Mouse (Mus musculus) ovary, postnatal 14 days (tissue): ENCODE measurements around the gene Gmpr.
A peak's percentile ranks its signal among the peaks of the same experiment; 100 is the strongest.
"Not testable (repeated sequence)": the region's sequence is repeated elsewhere in the genome, so short reads cannot be mapped to it uniquely, and the experiment has no call there.

Experiments used
- DNase-seq: peaks from one replicate; pipeline ENCODE4 v3.0.0; 2022; ENCODE audit warnings: low spot score

The Gmpr gene

DNA sequence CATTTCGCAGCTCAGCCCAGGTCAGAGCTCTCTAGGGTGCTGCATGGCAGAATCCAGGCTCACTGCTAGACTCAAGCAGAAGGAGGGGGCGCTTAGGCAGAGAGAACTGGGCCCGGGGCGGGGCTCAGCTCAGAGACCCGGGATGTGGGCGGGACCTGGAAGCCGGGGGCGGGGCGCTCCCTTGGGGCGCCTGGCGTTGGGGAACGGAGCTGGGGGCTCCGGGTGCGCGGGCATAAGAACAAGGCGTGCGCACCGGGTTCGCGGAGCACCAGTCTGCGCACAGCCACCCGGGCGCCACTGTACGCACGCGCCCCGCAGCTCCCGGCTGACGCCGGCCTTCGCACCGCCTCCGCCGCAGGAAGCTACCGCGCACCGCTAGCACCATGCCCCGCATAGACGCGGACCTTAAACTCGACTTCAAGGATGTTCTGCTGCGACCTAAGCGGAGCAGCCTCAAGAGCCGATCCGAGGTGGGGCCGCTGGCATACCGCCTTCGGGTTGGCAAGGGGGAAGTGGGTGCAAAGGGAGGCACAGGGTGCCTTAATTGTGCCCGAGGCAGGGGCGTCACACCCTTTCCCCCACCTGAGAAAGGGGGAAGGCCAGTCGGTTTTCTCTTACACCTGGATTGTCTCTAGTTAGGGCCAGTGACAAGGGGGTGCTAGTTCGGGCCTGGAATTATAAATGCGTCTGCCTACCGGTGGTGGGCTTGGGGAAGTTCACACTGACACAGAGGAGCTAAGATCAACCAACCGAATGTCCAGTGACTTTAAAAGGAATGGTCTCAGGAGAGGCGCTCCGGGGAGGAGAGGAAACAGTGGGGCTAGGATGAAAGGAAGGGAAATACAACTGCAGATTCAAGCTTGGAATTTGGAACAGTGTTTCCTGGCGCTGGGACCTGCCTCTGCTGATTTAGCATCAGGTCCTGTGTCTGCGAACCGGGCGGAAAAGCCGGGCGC lies at the start of gene Gmpr:
Gene Gmpr (plus strand): TSS at position 171 of the 956 bp plus-strand sequence.
- peak; percentile 59 for DNase-seq

DNA sequence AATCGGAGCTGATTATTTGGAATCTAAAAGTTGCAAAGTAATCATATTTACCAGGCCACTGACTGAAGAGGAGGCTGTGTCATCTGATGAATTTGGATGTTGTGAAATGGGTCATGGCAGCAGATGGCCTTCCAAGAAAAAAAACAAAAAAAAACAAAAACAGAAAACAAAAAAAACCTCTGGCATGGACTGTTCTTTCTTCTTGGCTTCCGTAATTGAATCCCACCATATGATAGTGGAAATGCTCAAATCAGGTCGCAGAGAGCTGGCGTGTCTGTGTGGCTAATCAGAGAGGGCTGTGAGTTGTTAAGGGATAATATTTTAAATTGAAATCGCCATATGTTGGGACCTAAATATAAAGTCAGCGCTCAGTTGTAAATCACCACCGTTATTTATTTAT lies 49.8 kb upstream of the Gmpr start:
- no peak for DNase-seq

DNA sequence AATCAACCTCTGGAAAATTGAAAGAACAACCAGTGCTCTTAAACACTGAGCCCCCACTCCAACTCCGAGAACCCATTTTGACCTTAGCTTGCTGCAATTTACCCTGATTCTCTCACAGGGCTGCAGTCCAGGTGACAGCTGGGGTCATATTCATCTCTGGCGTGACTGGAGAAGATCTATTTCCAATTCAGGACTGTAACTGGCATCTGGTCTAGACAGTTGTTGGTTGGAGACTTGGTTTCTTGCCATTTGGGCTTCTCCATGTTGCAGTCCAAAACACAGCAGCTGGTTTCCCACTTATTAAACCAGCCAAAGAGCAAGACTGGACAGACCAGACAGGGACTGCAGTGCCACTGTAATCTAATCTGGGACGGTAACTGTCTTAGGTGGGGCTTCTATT lies 47.1 kb upstream of the Gmpr start:
- DNase-seq: no peak

DNA sequence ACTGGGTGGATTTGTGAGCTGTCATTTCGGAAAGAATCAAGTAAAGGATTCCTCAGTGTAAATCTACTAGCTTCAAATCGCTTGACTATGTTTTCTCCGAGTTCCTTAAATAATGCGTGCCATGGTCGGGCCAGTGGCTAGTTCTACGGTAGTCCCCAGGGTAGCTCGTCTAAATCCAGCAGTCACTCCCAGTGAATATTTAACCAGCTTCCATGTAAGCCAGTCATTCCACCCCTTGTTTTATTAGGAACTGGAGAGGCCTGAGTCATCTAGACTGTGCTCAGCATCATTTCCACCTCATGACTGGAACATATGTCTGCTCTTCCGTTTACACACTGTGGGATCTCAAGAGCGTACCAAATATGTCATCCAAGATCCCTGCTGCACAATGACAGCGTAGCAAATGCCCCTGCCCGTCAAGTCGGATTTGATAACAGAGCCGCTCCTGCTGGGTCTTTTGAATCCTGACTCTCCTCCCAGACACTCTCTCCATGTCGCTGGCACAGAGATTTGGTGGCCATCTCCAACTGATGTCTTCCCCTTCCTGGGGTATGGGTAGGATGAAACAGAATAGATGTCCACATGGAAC lies 45.8 kb upstream of the Gmpr start:
- DNase-seq: no peak

DNA sequence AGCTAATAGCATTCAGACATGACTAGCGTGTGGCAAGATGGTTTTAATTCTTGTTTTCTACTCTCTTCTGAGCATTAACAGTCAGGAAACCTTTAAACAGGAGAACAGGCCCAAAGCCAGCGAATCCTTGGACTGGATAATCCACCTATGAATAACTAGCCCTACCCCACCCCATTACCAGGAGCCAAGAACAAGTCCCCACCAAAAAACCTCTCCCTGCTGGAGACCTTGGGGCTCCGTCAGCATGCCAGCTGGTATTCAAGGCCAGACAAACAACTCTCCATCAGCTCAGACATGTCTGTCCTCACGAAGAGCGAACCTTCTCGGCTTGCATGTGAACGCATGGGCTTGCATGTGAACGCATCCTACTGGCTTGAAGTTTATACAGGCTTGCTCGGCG lies 41.6 kb upstream of the Gmpr start:
- no peak for DNase-seq

DNA sequence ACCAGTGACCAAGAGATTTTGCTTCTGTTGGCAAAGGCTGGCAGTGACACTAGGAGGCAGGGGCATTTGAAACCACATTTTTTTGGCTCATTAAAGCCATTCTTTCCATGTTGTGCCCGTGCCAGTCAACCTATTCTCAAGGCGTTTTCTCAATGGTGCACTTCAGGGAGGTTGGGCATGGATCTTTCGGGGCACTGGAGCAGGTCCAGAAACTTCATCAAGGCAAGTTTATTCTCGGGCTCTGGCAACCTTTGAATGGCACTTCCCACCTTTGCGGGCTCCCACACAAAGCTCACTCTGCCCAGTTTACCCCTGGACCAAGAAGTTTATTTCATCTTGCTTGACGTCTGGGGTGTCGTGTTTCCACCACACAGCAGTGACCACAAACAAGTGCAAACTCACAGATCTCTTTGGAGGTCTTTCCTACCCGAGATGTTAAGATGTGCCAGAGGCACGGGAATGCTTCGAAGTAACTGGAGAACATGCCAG lies 41.2 kb upstream of the Gmpr start:
- no peak for DNase-seq

DNA sequence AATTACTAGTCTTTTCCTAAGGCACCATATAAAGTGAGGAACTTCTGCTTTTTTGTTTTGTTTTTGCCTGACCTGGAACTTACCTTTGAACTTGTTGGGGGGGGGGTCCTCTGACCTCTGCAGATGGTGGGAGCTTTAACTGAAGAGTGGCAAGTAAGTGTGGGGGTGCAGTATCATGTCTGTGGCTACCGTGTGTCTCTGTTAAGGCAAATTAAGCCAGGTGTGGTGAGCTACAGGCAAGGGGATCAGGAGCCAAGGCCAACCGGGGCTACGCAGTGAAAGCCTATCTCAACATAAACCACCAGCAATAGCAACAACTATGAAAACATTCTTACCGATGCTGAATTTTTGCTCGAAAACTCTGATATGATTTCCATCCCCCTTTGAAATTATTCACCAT lies 38.5 kb upstream of the Gmpr start:
- DNase-seq: no peak

DNA sequence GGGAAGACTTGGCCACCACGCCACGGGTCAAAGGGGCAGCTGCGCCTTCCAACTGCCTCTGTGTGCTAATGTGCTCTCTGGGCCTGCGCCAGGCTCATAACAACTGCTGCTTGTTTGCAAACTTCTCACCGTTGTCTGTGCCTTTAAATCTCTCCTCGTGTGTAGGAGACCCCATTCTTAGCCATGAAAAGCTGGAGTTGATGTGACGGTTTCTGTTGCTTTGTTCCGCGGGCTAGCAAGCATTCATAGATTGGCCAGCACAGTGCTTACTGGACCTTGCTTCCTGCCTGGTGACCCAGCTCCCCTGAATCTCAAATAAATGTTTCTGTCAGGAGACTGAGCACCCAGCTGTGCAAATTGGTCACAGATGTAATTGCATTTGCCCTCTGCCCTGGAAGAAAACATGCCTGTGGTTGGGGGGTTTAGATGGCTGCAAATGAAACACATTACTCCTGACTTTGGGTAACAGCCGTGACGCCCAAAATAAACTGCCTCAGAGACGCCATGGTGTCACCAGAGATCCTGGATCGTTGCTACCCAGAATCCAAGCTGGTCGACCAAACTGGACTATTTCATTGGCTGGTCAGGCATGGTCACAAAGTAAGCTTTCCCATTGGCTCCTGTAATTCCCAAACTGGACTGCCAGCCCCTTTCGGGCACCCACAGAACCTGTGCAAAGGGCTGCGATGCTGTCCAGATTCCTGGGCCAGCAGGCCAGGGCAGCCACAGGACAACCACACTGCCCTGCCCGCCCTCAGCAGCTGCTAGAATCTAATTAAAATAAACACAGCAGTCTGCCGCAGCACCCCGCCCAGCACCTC lies 37.6 kb upstream of the Gmpr start:
- no peak for DNase-seq

DNA sequence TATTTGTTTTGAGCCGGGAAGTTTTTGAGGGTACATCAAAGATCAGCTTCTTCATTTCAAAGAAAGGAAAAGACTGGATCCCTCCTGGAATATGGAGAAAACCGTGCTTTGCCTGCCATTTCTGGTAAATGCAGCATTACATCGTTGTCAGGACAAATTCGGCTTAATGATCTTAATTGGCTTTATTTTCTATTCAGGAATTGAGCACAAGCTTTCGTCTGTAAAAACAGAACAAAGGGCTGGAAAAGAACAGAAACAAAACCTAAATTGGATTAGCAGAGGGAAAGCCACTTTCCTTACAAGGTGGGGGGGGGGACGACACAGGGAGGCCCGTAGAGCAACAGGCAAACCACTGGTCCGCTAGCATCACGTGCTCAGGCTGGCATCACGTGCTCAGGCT lies 33.9 kb upstream of the Gmpr start:
- DNase-seq: no peak

DNA sequence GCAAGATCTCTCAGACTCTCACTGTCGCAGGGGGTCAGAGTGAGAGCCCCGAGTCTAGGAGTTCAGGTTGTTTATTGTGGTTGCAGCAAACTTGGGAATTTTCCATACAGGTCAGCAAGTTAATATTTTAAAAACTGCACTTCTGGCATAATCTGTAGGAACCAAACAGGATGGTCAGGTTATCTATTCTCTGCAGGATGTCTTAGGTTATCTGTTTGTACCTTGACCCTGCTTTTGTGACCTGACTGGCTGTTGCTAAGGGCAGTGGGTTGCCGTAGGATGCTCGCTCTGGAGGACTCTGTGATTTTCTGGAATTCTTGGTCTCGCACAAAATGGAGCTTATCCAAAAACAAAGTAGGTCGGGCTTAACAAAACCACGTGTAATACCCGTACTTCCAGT lies 31.9 kb upstream of the Gmpr start:
- DNase-seq: no peak

DNA sequence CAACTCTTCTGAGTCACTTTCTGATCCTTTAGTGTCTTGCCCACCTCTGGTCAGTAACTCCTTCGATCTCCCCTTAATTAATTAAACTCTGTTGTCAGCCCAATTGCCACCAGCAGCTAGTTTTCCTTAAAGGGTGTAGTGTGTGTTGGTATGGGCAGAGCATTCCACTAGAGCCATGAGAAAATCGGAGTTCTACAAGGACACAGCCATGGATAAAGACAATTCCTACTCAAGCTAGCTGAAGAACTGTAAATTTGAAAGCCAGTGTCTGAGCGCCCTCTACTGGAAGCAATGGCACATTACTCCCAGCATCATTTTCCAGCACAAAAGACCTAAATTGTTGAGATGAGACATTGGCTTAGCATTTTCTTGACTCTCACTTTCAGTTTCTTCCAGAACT lies 30.1 kb upstream of the Gmpr start:
- DNase-seq: peak; percentile 73

DNA sequence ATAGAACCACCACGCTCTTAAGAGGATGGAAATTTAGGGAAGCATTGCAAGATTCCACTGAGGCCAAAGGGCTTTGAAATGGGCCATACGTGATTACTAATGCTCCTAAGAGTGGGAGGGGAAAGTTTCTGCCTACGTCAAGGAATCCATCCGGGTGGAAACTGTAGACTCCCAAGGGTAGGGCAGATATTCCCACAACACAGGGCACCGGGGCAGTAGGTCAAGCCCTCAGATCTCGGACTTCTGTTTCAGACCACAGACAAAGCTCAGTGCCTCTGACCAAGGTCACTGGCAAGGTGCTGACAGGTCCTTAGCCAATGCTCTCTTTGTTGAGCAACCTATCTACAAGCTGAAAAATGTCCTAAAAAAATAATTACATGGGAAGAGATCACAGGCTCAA lies 27.3 kb upstream of the Gmpr start:
- DNase-seq: no peak

DNA sequence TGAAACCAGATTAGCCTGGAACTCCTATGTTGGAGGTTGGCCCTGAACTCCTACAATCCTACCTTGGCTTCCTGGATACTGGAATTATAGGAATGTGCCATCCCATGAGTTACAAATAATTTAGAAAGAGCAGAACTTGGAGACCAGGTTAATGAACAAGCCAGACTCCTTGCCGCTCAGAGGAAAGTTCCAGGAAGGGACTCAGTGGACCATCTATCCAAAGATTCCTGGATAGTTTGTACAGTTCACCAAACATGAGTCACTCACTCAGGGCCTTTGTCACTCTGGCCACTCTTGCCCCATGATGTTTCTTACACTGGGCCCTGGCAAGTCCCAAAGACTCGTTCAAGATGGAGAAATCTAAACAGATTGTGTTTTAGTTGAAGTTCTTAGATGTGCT lies 24.0 kb upstream of the Gmpr start:
- DNase-seq: no peak

DNA sequence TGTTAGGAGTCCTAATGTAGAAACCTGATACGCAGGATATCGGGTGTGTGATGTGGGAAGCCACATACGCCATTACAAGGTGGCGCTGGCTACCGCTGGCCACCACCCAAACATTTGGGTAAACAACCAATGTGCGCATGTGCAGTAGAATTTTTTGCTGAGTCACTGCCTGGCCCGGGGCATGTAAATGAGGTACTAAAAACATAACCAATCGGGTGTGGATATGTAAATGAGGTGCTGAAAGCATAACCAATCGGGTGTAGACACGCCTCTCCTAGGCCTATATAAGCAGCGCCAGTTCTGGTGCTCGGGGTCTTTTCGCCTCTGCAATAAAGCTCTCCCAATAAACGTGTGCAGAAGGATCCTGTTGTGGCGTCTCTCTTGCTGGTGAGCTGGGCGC lies 23.3 kb upstream of the Gmpr start:
- not testable (repeated sequence) for DNase-seq

DNA sequence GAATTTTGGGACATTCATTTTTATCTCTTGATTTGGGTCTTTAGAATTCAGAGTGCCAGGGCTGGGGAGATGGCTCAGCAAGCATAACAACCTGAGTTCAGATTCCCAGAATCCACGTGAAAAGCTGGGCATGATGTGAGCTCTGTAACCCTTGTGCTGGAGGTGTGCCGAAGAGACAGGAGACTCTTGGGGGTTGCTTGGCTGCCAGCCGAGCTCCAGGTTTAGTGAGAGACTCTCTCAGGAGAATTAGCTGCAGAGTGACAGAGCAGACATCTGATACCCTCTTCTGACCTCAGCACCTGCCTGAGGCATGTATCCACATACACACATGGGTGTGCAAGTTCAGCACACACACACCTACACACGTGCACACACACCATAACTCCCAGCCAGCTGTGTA lies 21.6 kb upstream of the Gmpr start:
- DNase-seq: no peak

DNA sequence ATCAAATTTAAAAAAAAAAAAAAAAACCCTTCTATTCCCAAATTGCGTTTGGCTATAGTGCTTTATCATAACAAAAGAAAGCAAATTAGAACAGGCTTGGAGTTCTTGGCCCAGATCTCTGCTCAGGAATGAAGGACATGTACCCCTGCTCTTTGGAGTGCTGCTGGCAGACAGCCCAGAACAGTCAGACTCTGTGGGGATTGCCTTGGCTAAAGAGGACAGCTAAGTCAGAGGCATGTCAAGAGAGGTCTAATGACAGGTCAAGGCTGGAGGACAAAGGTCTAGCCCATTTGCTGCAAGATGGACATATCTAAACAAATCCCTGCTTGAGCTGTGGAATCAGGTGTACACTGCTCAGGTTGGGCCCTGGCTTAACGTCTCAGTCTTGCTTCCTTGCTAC lies 20.6 kb upstream of the Gmpr start:
- DNase-seq: no peak

DNA sequence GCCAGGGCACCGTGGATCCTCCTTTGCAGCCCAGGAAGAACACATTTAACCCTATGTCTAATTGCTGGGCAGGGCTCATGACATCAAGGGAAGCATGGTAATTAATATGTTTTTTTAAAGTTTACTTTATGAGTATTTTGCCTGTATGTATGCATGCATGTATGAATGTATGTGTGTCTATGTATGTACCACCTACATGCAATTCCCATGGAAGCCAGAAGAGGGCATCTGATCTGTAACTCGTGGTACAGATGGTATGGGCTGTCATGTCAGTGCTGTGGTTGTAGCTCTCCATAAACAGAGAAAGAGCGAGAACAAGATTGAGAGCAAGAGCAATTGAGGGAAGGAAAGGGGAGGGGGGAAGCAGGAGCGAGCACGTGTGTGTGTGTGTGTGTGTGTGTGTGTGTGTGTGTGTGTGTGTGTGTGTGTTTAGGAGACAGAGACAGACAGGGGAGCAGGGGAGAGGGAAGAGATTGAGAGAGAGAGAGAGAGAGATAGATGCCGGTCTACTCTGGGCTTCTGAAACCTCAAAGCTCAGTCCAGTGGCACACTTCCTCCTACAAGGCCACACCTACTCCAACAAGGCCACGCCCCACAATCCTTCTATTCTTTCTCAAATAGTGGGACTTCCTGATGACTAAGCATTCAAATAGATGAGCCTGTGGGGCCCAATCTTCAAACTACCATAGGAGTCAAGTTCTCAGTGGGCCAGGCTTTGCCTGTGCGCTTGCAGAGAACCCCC lies 15.1 kb upstream of the Gmpr start:
- no peak for DNase-seq

DNA sequence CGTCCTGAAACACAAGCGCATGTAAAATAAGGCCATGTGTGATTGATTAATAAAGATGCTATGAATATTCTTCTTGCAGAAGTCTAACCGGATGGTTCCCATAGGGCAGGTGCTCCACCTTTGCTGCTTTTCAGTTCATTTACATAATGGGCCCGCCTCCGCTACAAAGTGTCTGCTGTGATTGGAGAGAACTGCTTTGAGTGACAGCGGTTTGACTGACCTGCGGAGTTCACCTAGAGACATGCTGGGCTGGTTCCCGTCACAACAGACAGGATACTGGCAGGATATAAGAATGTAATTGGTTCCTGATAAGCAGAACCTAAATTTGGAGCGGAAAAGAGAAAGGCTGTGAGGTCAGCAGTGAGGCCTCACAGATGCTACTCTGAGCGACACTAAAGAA lies 13.4 kb upstream of the Gmpr start:
- DNase-seq: no peak

DNA sequence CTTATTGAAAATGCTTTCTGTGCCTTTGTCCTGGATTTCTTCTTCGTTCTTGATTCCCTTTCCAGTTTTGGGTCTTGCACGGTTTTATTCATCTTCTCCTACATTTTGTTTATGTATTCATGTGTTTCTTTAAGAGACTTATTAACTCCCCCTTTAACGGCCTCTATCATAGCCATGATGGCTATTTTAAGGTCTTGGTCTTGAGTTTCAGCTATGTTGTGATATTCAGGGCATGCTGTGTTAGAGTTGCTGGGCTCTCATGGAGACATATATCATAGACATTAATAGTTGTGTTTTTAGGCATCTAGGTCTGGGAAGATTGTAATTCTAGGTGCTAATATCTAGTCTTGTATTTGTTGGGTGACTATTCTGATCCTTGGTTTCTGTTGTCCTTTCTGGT lies 8.6 kb upstream of the Gmpr start:
- DNase-seq: no peak

DNA sequence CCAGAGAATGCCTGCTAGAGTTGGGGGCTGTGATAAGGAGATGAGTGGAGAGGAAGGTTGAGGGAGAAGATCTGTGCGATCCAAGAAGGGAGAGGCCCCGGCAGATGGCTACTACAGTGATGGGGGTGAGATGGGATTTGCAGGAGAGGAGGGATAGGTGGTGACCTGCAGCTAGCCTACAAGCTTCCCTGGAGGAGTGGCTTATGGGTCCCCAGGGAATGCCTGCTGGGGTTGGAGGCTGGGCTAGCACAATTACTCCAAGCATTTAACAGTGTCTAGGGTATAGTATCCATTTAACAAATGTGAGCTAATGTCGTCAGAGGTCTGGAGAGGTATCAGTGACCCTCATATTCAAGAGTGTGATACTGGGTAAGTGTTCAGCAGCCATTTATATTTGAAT lies 7.9 kb upstream of the Gmpr start:
- no peak for DNase-seq

DNA sequence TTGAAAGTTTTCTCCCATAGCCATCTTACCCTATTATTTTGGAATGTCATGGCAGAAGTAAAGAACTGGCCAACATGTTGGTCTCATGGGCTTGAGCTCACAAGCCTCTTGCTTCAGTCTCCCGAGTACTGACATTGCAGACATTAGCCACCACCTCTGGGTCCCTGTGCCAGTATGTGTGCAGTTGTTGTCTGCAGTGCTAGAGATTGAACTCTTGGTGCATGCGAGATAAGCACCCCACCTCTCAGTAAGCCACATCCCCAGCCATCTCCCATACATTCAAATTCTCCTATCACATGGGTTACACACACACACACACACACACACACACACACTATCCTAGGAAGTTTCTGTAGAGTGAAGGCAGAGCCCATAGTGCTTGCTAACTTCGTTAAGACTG lies 7.3 kb upstream of the Gmpr start:
- DNase-seq: no peak

DNA sequence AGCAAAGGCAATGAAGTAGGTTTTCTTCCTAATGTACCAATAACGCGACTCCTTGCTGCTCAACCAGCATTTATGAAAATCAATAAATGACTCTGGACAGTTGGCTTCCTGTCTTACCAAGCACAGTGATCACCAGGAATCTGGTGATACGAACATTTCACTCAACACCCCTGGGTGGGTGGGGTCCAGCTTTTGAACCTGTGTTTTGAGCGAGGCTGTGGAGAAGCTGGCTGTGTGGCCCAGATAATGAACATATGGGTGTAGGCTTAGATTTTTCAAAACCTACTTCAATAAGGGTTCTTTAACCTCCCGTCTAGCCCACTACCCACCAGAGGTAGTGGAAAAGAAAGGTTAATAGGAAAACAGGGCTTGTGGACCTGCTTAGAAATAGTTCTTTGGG lies 4.5 kb upstream of the Gmpr start:
- no peak for DNase-seq
